Mouse (Mus musculus): Measurements from ENCODE around the gene Eef2.
"Not testable (repeated sequence)": the region's sequence is repeated elsewhere in the genome, so short reads cannot be mapped to it uniquely, and the experiment has no call there.

Gene Eef2

GRCm38 (mm10) chr10:81202978-81203720 lies 26.7 kb downstream of the Eef2 start:
- no peak for DNase-seq

GRCm38 (mm10) chr10:81204137-81204536 lies 27.7 kb downstream of the Eef2 start:
- no peak for DNase-seq

- no peak for DNase-seq
Observed at GRCm38 (mm10) chr10:81210154-81210553, 33.7 kb downstream of the Eef2 start.

- no peak for DNase-seq
Observed at GRCm38 (mm10) chr10:81216260-81216659, 39.8 kb downstream of the Eef2 start.

- DNase-seq, result no peak
Observed at GRCm38 (mm10) chr10:81216810-81217209, 40.4 kb downstream of the Eef2 start.

GRCm38 (mm10) chr10:81217267-81217666 lies 40.8 kb downstream of the Eef2 start:
- DNase-seq, result not testable (repeated sequence)

- peak; percentile 64 for DNase-seq
Observed at GRCm38 (mm10) chr10:81217964-81218363, 41.5 kb downstream of the Eef2 start.

- no peak for DNase-seq
Observed at GRCm38 (mm10) chr10:81221402-81222015, 45.1 kb downstream of the Eef2 start.

- not testable (repeated sequence) for DNase-seq
Observed at GRCm38 (mm10) chr10:81223731-81224130, 47.3 kb downstream of the Eef2 start.

GRCm38 (mm10) chr10:81229735-81230437 lies 53.5 kb downstream of the Eef2 start:
- no peak for DNase-seq

GRCm38 (mm10) chr10:81230438-81231332 lies 54.3 kb downstream of the Eef2 start, which contains the start of gene Atcay:
Gene Atcay, minus strand, starts transcription at chr10:81230833.
- peak; percentile 80 for DNase-seq

- DNase-seq, result no peak
Observed at GRCm38 (mm10) chr10:81231436-81231835, 55.0 kb downstream of the Eef2 start.

Measured in cerebellum, adult 11 months (tissue).